Mouse (Mus musculus) Muller cell, postnatal 12 days (primary cell): ENCODE data around the gene Vcan.

Experiments
- DNase-seq: peaks from one replicate; pipeline ENCODE4 v3.0.0-alpha.2; 2015; ENCODE audit errors: inconsistent ontology term

The Vcan gene

DNA sequence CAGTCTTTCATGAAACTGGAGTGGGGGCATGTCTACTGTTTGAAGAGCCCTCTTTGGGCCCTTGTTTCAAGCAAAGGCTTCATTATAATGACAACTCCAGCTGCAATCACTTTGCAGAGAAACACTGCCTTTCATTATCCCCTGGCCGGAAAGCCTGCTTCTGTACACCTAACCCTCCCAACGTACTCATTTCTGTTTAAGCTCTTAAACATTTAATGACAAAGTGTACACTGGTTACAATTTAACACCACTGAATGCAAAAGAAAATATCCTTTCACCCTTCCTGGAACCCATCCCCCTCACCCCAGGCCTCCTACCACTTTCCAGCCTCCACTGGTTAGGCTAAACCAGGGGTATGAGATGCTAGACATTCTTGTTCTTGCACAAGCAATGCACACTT is 15.8 kb downstream of the Vcan start:
- no peak for DNase-seq

DNA sequence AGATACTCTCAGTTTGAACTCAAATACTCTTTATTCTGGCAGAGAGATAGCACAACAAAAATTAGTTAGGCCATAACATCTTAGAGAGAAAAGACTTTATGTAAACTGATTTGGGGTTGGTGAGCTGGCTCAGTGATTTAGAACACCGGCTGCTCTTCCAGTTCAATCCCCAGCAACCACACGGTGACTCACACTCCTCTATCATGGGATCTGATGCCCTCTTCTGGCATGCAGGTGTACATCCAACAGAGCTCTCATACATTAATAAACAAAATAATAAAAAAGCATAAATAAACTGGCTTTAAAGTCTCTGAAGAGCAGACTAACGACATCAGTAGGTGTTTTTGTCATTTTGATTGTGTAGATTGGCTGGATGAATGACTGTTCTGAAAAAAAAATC is 21.8 kb downstream of the Vcan start:
- no peak for DNase-seq

- no peak for DNase-seq
Measured at GRCm38 (mm10) chr13:89709497-89710201, 32.7 kb downstream of the Vcan start.

GRCm38 (mm10) chr13:89708151-89708927 is 34.0 kb downstream of the Vcan start:
- DNase-seq = no peak

GRCm38 (mm10) chr13:89702395-89702794 is 39.9 kb downstream of the Vcan start:
- no peak for DNase-seq

DNA sequence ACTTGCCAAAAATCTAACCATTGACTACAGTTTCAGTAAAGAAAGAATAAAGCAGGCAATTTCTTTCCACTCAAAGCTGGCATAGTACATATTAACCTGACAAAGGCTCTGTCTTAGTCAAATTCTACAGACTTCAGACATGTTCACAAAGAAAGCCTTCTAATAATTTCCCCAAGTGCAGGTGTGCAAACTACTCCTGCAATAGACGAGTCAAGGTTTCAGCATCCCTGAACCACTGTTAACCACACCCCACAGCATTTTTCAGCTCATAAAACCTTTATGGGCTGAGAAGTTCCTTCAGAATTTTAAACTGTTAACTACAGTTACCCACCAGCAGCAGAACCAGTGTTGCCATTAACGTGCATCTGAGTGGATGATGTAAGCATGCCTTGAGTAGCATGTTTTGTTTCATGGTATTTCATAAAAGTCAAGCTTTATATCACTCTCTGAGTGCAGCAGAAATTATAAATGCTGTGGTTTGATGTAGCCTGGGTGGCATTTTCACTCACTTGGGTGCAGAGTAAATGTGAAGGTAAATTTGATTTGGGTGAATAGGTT is 42.2 kb downstream of the Vcan start:
- DNase-seq = no peak

- no peak for DNase-seq
Measured at GRCm38 (mm10) chr13:89692597-89692996, 49.7 kb downstream of the Vcan start.

GRCm38 (mm10) chr13:89683490-89683889 is 58.8 kb downstream of the Vcan start:
- DNase-seq = no peak

GRCm38 (mm10) chr13:89682254-89682653 is 60.1 kb downstream of the Vcan start:
- no peak for DNase-seq

GRCm38 (mm10) chr13:89679756-89680155 is 62.6 kb downstream of the Vcan start:
- DNase-seq = no peak

DNA sequence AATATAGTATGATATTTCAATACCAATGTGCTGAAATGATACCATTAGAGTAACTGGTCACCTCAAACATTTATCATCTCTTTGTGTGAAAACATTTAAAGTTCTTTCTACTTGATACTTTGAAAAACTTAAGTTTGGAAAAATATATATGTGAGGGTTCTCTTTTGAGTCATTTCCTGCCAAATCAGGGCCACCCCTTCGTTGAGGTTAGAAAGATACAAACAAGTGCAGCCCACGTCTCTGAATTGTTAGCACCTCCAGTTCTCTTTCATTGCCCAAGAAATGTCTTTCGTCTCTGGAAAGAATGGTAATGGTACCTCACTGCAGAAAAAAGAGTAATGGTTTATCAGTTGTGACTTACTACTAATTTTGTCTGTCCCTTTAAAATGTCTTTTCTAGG is 71.8 kb downstream of the Vcan start:
- DNase-seq = no peak

GRCm38 (mm10) chr13:89668981-89669880 is 73.1 kb downstream of the Vcan start:
- DNase-seq = no peak

DNA sequence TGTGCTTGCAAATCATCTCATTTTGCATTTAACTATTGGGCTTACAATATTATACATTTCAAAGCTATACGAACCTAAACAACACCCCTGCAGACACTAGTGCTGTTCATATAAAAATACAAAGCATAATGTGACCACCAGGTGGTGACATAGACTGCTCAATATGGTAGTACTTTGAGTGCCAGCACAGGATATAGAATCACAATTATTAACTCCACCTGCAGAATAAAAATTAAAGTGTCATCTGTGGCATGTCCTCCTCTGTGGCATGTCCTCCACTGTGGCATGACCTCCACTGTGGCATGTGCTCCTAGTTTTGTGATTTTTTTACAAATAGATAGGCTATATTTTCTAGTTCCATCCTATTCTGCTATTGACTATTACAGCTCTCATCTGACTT is 74.2 kb downstream of the Vcan start:
- DNase-seq = peak; percentile 27

DNA sequence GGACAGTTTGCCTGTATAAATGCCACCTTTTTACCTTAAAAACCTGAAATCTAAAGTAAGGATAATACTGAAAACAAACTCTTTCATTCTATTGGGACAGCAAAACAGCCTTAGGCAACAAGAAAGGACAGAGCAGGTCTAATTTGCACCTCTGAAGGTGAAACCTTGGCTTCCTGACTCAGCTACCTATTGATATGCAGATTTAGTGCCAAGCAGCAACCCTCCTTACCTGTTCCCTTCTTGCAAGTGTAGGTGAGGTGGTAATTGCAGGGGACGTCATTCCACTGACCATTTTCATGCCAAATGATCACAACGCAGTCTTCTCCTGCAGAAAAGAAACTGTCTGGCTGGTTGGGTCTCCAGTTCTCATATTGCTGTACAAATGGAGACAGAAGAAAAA is 80.6 kb downstream of the Vcan start:
- DNase-seq = no peak

- DNase-seq = no peak
Measured at GRCm38 (mm10) chr13:89657046-89657445, 85.3 kb downstream of the Vcan start.

DNA sequence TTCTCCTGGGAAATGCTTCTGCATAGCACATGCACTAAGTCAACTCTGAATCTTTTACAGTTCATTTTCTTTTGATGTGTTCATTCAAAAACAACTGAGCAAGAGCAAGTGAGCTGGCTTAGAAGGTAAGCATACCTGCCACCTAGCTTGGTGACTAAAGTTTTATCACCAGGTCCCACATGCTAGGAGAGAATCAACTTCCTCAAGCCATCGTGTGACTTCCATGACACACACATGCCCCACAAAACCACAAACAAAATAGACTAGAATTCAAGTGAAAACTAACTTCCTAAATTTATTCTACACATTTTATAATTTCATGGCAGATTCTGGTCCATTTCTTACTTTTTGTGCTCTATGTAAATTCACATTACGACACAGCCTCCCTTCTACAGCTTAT is 89.0 kb downstream of the Vcan start:
- no peak for DNase-seq

- DNase-seq = peak; percentile 16
Measured at GRCm38 (mm10) chr13:89652773-89653172, 89.5 kb downstream of the Vcan start.

GRCm38 (mm10) chr13:89645589-89645988 is 96.7 kb downstream of the Vcan start:
- no peak for DNase-seq

- no peak for DNase-seq
Measured at GRCm38 (mm10) chr13:89637012-89637411, 105.3 kb downstream of the Vcan start.

DNA sequence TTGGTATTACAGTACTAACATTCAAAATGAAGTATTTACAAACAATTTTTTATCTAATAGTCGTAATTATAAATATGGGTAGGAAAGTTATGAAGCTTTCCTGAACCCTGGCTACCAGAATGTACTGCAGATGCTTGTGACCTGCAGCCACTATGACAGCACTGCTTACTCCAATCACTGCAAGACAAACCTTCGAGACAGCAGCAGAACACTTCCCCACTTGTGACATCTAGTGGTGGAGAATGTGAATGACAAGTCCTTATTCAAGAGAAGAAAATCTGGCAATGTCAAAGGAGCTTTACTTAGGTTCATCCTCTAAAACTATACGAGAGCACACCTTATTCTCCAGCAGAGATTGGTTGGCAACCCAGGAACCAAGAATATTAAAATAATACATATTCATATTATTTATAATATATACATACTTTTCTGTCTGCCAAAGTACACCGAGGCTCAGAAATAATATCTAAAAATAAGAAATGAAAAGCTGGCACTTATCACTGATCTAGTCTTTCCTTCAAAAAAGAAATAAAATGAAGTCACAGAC is 108.1 kb downstream of the Vcan start:
- DNase-seq = no peak

DNA sequence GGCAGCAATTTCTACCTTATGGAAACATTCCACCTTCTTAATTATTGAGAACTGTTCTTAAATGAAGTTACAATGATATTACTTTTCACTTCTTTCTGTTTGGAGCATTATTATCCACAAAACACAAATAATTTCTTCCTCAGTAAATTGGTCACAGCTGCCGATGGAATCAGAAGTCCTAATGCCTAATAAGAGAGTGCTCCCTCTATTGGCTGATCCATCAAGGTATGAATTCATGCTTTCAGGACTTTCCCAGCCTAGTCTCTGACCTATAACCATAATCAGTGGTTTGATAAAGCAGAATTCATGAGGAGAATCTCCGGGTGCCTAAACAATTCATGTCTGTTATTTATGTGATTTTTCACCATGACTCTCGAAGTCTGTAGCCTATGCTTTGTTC is 123.2 kb downstream of the Vcan start:
- no peak for DNase-seq

- no peak for DNase-seq
Measured at GRCm38 (mm10) chr13:89607399-89607798, 134.9 kb downstream of the Vcan start.
